Mouse (Mus musculus): Measurements from ENCODE around the gene Fads1. TPM values are rescaled to one million over a fixed set of nuclear protein-coding genes. Genes with fewer than 3 reads are reported as not detected.
"Not testable (repeated sequence)": the region's sequence is repeated elsewhere in the genome, so short reads cannot be mapped to it uniquely, and the experiment has no call there.

Fads1 gene
- total RNA-seq (2021), result 100 to 1,000 TPM; 181 to 201 TPM
- long read RNA-seq, experiment 1, transcript Fads1-201 (12 exons, 3,460 nt), result major isoform, 274 of 323 reads
- long read RNA-seq, experiment 1, partial matches to known transcripts, result 35 of 323 reads
- long read RNA-seq, experiment 1, other reads (novel, unspliced or antisense), result 13 of 323 reads
- long read RNA-seq, experiment 2, transcript Fads1-201 (12 exons, 3,460 nt), result major isoform, 297 of 365 reads
- long read RNA-seq, experiment 2, partial matches to known transcripts, result 37 of 365 reads
- long read RNA-seq, experiment 2, other reads (novel, unspliced or antisense), result 31 of 365 reads

DNA sequence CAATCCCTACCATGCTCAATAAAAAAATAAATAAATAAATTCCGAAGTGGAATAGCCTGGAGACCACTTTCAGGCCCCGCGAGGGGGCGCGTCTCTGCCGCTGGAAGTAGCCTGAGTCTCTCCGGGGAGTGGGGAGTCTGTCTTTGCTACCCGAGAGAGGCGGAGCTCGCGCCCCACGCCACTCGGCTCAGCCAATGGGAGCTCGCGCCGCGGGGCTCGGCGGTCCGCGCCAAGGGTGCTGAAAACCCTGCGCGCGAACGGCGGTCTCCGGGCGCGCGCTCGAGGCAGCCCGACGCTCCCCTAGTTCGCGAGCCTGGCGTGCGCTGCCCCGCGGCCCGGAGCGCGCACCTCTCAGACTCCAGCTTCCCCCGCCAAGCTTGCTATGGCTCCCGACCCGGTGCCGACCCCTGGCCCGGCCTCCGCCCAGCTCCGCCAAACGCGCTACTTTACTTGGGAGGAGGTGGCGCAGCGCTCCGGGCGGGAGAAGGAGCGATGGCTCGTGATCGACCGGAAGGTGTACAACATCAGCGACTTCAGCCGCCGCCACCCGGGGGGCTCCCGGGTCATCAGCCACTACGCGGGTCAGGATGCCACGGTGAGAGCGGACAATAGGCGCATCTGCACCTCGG lies at the start of gene Fads1:
Gene Fads1 (plus strand): TSS at position 219 of the 629 bp plus-strand sequence.
- DNase-seq (ENCODE audit: extremely low spot score in 1 of 2, low spot score in 2 of 2), result peak; percentile 94 to 96
- peak; percentile 67 for TF ChIP-seq CTCF (IDR thresholded peaks at IDR 0.05)
- H3K4me3 ChIP-seq, result peak within 1 kb of the TSS; percentile 74
- intact Hi-C loops (cut with DNase I), result loop anchor here (1.0 to 5.0 kb wide), 3 partner anchors 81 to 285 kb away; partner anchors contain the start of genes Fads2, Fads3 and Incenp
- peak within 1 kb of the TSS; percentile 97 for H3K27ac ChIP-seq

DNA sequence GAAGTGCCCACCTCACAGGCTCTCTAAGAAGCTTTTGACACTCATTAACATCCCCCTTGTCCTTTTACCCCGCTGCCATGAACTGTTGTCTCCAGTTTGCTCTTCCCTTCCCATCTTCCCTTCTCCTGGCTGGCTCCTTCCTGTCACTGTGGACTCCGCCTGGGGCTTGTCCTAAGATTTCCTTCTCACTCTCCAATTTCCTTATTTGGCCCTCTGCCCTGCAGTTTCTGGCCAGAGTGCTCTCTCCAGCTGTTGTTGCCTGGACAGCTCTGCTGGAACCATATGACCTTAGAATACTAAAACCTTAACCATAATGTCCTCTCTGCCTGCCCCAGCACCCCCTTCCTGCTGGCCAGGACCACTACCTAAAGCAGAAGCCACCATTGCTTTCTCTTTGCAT lies 48.0 kb upstream of the Fads1 start:
- Histone ChIP-seq H3K27ac (no peak overlapping the region), H3K4me3 (no peak overlapping the region)
- TF ChIP-seq CTCF (IDR thresholded peaks at IDR 0.05), result no peak
- DNase-seq (ENCODE audit: extremely low spot score in 1 of 2, low spot score in 2 of 2), result no peak
- intact Hi-C loops (cut with DNase I), result no loop called here

DNA sequence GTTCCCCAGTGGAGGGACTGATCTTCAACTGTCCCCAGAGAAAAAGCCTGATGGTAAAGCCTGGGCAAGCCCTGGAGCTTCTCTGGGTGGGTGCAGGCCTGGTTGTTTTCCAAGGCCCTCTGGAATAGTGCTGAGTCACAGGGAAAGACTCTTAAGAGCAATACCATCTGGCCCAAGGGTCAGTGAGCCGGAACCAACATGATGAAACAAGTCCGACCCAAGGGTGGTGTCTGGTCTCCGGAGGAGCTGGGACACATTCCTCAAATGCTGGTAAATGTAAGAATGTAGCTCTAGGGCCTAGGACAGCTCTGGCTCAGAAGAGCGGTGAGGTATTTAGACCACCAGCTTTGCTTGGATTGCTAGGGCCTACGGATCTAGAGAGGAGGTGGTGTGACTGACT lies 45.3 kb upstream of the Fads1 start:
- intact Hi-C loops (cut with DNase I), result no loop called here
- no peak for TF ChIP-seq CTCF (IDR thresholded peaks at IDR 0.05)
- H3K27ac ChIP-seq, result no peak overlapping the region
- H3K4me3 ChIP-seq, result no peak overlapping the region
- no peak for DNase-seq (ENCODE audit: extremely low spot score in 1 of 2, low spot score in 2 of 2)

DNA sequence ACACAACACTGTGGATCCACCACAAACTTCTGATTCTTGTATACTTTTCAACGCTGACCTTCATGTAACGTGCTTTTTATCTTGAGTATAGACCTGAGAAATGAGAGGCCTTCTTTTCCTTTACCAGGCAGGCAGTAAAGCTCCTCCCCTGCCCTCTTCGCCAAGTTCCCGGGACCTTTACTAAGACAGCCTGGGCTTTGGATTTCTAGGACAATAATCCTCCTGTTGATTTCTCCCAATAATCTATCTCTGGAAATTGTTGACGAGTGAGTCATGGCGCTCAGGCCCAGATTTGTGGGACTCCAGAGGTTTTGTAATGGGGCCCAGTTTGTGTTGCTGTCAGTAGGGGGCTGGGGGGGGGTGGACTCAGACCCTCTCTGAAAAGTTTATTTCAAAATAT lies 43.0 kb upstream of the Fads1 start:
- Histone ChIP-seq H3K27ac (no peak overlapping the region), H3K4me3 (no peak overlapping the region)
- intact Hi-C loops (cut with DNase I), result no loop called here
- TF ChIP-seq CTCF (IDR thresholded peaks at IDR 0.05), result no peak
- DNase-seq (ENCODE audit: extremely low spot score in 1 of 2, low spot score in 2 of 2), result no peak

DNA sequence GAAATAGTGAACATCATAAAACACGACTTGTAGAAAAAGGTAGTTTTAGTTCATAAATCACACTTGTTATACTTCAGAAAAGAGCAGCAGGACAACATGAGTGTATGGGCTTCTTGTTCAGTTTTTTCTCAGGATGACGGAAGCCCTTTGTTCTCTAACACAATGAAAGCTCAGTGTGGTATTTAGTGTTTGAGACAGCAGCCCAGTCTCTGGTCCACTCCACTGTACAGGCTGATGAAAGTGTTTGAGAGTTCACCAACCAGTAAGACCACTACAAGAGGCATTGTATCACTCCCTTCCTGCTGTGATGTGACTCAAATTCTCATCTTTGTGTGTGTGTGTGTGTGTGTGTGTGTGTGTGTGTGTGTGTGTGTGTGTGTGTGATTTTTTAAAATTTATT lies 39.0 kb upstream of the Fads1 start:
- TF ChIP-seq CTCF (IDR thresholded peaks at IDR 0.05), result no peak
- no peak overlapping the region for H3K27ac ChIP-seq
- no peak overlapping the region for H3K4me3 ChIP-seq
- DNase-seq (ENCODE audit: extremely low spot score in 1 of 2, low spot score in 2 of 2), result no peak
- intact Hi-C loops (cut with DNase I), result no loop called here

DNA sequence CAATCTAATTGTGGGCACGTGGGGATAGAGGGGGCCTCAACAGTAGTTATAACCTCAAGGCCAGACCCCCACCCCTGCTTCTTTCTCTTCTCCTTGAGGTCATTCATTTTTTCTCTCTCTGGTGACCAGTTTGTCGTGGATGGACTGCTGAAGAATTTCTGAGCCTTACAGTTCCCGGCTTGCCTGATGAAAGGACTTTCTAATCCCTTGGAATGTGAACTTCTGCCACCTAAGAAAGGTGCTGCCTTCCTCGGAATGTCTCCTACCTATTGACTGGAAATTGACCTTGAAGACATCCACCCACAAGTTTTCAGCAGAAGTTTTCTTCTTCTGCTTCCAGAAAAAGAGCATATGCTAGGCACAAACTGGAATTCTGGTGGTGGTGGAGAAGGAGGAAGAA lies 38.2 kb upstream of the Fads1 start:
- TF ChIP-seq CTCF (IDR thresholded peaks at IDR 0.05), result no peak
- intact Hi-C loops (cut with DNase I), result no loop called here
- Histone ChIP-seq H3K4me3 (no peak overlapping the region), H3K27ac (no peak overlapping the region)
- no peak for DNase-seq (ENCODE audit: extremely low spot score in 1 of 2, low spot score in 2 of 2)

DNA sequence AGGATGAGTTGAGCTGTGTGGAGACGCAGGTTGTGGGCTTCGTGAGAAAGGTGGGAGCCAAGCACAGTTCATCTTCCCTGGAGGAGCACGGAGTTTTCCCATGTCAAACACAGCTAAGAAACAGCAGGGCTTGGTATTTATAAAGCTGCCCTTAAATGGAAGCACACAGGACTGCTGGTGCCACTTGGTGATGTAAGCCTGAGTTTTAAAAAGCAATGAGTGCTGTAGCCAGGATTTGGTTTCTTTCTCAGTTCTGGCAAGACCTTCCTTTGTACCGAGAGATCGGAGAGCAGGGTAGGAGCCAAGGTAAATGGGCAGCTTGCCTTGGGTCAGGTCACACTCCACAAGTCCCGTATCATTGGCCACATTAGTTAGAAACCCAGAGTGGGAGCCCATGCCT lies 34.1 kb upstream of the Fads1 start:
- intact Hi-C loops (cut with DNase I), result no loop called here
- no peak for DNase-seq (ENCODE audit: extremely low spot score in 1 of 2, low spot score in 2 of 2)
- Histone ChIP-seq H3K27ac (no peak overlapping the region), H3K4me3 (no peak overlapping the region)
- no peak for TF ChIP-seq CTCF (IDR thresholded peaks at IDR 0.05)

DNA sequence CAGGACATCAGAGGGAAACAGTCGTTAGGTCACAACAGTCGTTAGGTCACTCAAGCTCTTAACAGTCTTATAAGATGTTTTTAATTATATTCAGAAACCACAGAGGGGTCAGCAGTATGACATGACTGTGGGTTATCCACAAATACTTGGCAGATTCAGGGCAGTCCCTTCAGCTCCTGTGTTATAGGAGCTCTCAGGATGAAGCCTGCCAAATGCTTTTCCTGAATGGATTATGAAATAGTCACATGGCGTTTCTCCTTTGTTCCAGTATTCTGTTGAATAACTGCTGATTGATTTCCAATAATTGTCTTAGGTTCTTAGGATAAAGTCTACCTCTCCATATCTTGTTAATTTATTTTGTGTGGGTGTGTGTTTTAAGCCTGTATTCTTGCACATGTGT lies 33.5 kb upstream of the Fads1 start:
- intact Hi-C loops (cut with DNase I), result no loop called here
- no peak for TF ChIP-seq CTCF (IDR thresholded peaks at IDR 0.05)
- DNase-seq (ENCODE audit: extremely low spot score in 1 of 2, low spot score in 2 of 2), result no peak
- Histone ChIP-seq H3K4me3 (no peak overlapping the region), H3K27ac (no peak overlapping the region)

DNA sequence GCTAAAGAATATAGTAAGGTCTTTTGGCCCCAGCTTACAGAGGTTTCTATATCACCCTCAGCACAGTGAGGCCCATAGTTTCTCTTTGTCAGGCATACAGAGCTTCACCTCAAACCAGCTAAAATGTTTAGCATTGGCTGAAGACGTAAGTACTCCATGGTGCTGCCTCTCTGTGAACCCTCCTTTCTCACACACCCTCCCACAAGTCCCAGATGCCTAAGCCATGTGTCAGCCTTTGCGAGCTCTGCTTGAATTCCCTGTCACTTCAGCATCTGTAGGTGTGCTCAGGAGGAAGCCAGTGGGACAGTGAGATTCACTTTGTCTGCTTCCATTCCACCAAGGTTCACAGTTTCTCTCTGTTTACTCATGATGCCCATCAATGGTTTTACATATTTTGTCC lies 25.0 kb upstream of the Fads1 start:
- TF ChIP-seq CTCF (IDR thresholded peaks at IDR 0.05), result no peak
- intact Hi-C loops (cut with DNase I), result no loop called here
- Histone ChIP-seq H3K27ac (no peak overlapping the region), H3K4me3 (no peak overlapping the region)
- DNase-seq (ENCODE audit: extremely low spot score in 1 of 2, low spot score in 2 of 2), result no peak

DNA sequence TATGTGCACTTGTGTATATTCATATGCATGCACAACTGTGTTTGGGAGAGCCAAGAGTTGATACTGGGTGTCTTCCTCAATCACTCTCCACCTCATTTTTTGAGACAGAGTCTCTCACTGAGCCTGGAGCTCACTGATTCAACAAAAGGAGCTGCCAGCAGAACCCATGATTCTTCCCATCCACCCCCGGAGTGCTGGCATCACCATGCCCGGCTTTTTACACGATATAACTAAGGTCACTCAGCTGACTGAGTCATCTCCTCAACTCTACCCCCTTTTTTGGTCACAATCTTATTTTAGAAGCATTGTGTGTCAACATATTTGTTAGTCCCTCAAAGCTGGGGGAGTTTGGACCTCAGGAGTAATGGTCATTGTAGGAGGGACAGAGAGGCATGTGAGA lies 18.8 kb upstream of the Fads1 start:
- H3K4me3 ChIP-seq, result no peak overlapping the region
- H3K27ac ChIP-seq, result no peak overlapping the region
- no peak for DNase-seq (ENCODE audit: extremely low spot score in 1 of 2, low spot score in 2 of 2)
- intact Hi-C loops (cut with DNase I), result no loop called here
- TF ChIP-seq CTCF (IDR thresholded peaks at IDR 0.05), result no peak

DNA sequence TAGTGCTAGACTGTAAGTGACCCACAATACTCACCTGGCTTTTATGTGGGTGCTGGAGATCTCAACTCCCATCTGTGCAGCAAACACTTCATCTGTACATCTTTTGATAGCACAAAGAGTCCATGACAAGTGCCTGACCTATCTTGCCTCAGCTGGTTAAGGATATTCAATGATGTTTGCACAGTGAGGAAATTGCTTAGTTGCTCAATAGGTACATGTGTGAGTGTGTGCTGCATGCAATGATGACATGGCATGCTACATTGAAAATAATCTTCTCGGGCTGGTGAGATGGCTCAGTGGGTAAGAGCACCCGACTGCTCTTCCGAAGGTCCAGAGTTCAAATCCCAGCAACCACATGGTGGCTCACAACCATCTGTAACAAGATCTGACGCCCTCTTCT lies 16.8 kb upstream of the Fads1 start:
- intact Hi-C loops (cut with DNase I); H3K27ac ChIP-seq; DNase-seq (ENCODE audit: extremely low spot score in 1 of 2, low spot score in 2 of 2); H3K4me3 ChIP-seq: not testable (repeated sequence)

DNA sequence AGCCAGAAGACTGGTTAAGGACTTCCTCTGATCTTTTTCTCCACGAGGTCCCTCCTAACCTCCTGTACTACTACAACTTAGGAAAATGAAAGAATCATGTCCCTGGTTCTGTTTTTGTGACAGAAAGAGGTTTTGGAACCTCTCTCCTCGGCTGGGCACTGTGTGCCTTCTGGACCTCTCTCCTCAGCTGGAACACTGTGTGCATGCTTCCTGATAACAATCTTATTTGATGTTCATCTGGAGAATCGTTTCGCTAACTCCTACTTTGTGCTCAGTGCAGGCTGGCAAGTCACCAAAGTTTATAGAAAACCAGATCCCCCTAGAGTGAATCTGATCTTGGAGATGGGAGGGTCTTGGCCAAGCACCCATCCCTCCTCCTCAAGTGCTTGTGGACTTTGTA lies 15.6 kb upstream of the Fads1 start:
- intact Hi-C loops (cut with DNase I), result no loop called here

DNA sequence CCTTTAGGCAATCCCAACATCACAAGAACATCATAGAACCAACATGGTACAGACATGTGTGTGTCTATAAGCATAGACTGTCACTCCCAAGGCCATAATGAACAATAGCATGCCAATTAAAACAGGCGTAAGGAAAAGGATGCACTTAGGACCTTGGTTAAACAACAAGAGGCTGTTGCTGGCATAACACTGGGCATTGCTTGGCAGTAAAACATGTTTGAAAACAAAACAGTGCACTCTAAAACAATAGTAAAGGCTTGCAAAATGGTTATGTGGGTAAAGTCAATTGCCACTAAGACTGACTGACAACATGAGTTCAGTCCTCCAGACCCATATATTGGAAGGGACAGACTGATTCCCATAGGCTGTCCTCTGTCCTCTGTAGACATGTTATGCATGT lies 14.7 kb upstream of the Fads1 start:
- TF ChIP-seq CTCF (IDR thresholded peaks at IDR 0.05), result no peak
- intact Hi-C loops (cut with DNase I), result no loop called here
- no peak overlapping the region for H3K4me3 ChIP-seq
- no peak overlapping the region for H3K27ac ChIP-seq
- DNase-seq (ENCODE audit: extremely low spot score in 1 of 2, low spot score in 2 of 2), result no peak

More for the DNA sequence above, 15.6 kb upstream of the Fads1 start:
- H3K4me3 ChIP-seq, result no peak overlapping the region
- no peak overlapping the region for H3K27ac ChIP-seq
- TF ChIP-seq CTCF (IDR thresholded peaks at IDR 0.05), result no peak
- no peak for DNase-seq (ENCODE audit: extremely low spot score in 1 of 2, low spot score in 2 of 2)
